Mouse (Mus musculus) WW6 (cell line): ENCODE measurements around the gene Lpcat1.

Experiments
- DNase-seq: peaks from one replicate; pipeline ENCODE4 v3.0.0-alpha.2; 2013; ENCODE audit warnings: low read depth, low spot score

Lpcat1 gene

GRCm38 (mm10) chr13:73467034-73467420 lies at the start of gene Lpcat1:
TSS of gene Lpcat1 (plus strand) at chr13:73467197.
- DNase-seq: peak; percentile 71

- no peak for DNase-seq
Measured at GRCm38 (mm10) chr13:73417478-73418220, 49.3 kb upstream of the Lpcat1 start.

GRCm38 (mm10) chr13:73418297-73418696 lies 48.7 kb upstream of the Lpcat1 start:
- no peak for DNase-seq

GRCm38 (mm10) chr13:73419244-73419643 lies 47.8 kb upstream of the Lpcat1 start:
- no peak for DNase-seq

- no peak for DNase-seq
Measured at GRCm38 (mm10) chr13:73423043-73423442, 44.0 kb upstream of the Lpcat1 start.

GRCm38 (mm10) chr13:73425035-73425434 lies 42.0 kb upstream of the Lpcat1 start:
- DNase-seq: no peak

GRCm38 (mm10) chr13:73425839-73426490 lies 41.0 kb upstream of the Lpcat1 start:
- DNase-seq: no peak

GRCm38 (mm10) chr13:73426587-73426986 lies 40.4 kb upstream of the Lpcat1 start:
- no peak for DNase-seq

- DNase-seq: no peak
Measured at GRCm38 (mm10) chr13:73429605-73430321, 37.2 kb upstream of the Lpcat1 start.

- DNase-seq: no peak
Measured at GRCm38 (mm10) chr13:73432466-73433149, 34.4 kb upstream of the Lpcat1 start.

- DNase-seq: no peak
Measured at GRCm38 (mm10) chr13:73433681-73434535, 33.1 kb upstream of the Lpcat1 start.

- DNase-seq: no peak
Measured at GRCm38 (mm10) chr13:73434687-73435086, 32.3 kb upstream of the Lpcat1 start.

- DNase-seq: no peak
Measured at GRCm38 (mm10) chr13:73435662-73436061, 31.3 kb upstream of the Lpcat1 start.

GRCm38 (mm10) chr13:73439057-73439456 lies 27.9 kb upstream of the Lpcat1 start:
- no peak for DNase-seq

- no peak for DNase-seq
Measured at GRCm38 (mm10) chr13:73441032-73441431, 26.0 kb upstream of the Lpcat1 start.

- DNase-seq: no peak
Measured at GRCm38 (mm10) chr13:73441686-73442085, 25.3 kb upstream of the Lpcat1 start.

- no peak for DNase-seq
Measured at GRCm38 (mm10) chr13:73442431-73442830, 24.6 kb upstream of the Lpcat1 start.

GRCm38 (mm10) chr13:73443093-73443821 lies 23.7 kb upstream of the Lpcat1 start:
- DNase-seq: no peak

GRCm38 (mm10) chr13:73445087-73445486 lies 21.9 kb upstream of the Lpcat1 start:
- DNase-seq: no peak

GRCm38 (mm10) chr13:73446076-73446475 lies 20.9 kb upstream of the Lpcat1 start:
- DNase-seq: no peak
